Mouse (Mus musculus) testis, adult 2 months (tissue): ENCODE measurements around the gene Olfr1271.

ENCODE experiments used
- CTCF ChIP-seq: fragments of 200-500 bp; IDR thresholded peaks from 2 replicates; pipeline ENCODE4 v1.5.1; 2012; ENCODE audit warnings: low read depth, mild to moderate bottlenecking, inconsistent platforms, low read length, moderate library complexity; ENCODE audit not compliant: control insufficient read depth, insufficient read depth, insufficient replicate concordance
- POLR2A ChIP-seq: fragments of 200-500 bp; IDR thresholded peaks from 2 replicates; pipeline ENCODE4 v1.6.1; 2012; ENCODE audit warnings: low read depth, mild to moderate bottlenecking, inconsistent platforms, low read length, moderate library complexity; ENCODE audit not compliant: control insufficient read depth

DNA sequence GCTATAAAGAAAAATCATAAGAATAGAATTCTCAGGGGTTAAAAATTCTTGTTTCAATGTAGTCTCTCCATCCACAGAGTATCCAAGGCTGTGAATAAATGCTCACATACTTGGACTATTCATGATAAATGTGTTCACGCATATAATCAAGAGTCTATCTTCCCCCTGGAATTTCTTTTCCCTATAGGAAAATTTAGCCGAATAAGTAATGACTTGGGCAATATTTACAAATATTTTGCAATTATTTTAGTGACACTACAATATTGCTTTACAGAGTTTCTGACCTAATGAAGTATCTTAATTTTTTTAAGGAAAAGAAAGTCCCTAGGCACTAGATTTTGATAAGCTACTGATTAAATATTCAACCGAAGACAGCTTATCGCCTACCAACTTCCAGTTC, 13.3 kb downstream of the Olfr1271 start, which contains the start of gene Olfr142:
- TF ChIP-seq POLR2A (no peak), CTCF (no peak)
